Mouse (Mus musculus): ENCODE measurements at regions not wholly inside any gene's neighbourhood (a gene's known extent, or its start where the extent isn't known, plus 50 kb on each side); places are given as distances from the start of the nearest gene placed in this dataset.

DNA sequence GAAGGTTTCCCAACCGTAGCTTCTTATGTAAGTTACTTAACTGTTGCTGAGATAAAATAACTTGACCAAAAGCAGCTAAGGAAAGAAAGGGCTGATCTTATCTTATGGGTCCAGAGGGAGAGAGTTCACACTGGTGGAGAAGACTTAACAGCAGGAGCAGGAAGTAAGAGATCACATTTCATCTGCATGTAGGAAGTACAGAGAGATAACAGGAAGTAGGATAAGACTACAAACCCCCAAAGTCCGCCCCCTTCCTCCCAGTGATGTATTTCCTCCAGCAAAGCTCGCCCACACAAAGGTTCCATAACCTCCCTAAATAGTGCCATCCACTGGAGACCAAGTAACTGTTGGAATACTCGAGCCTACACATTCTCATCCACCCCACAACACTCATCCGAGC, 79.2 kb upstream of the Tbc1d5 start:
- TF ChIP-seq CTCF (IDR thresholded peaks at IDR 0.05; ENCODE audit: extremely low read depth, insufficient read depth, insufficient read length, insufficient replicate concordance), result no peak
- no peak for TF ChIP-seq POLR2A (IDR thresholded peaks at IDR 0.05; ENCODE audit: low read depth, low read length)

Data from spleen, adult 2 months (tissue).